Mouse (Mus musculus) liver (tissue): ENCODE measurements around the gene Slc6a3.

Experiments used
- DNase-seq: peaks from one replicate; pipeline ENCODE4 v3.0.0-alpha.2; 2020; ENCODE audit warnings: mixed read lengths

Gene Slc6a3

GRCm38 (mm10) chr13:73592546-73592945 lies 56.0 kb downstream of the Slc6a3 start:
- DNase-seq, result no peak

DNA sequence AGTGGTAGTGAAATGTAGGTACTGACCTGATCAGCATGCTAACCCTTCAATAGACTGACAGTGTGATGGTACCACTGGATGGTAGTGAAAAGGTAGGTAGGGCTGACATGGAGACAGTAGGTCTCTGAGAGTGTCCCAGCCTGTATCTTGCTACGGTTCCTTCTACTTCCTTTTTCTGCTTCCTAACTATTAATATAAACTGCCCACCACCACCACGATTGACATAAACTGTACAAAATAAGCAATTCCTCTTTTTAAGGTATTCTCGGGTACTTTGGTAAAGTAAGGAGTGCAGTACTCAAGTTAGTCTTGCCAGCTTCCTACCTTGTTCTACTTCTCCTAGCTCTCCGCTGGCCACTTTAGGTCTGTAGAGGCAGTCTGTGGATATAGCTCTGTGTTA lies 59.7 kb downstream of the Slc6a3 start:
- DNase-seq, result no peak

- no peak for DNase-seq
These were observed 63.7 kb downstream of the Slc6a3 start for GRCm38 (mm10) chr13:73600217-73600616.

GRCm38 (mm10) chr13:73603046-73603445 lies 66.5 kb downstream of the Slc6a3 start:
- DNase-seq, result no peak

DNA sequence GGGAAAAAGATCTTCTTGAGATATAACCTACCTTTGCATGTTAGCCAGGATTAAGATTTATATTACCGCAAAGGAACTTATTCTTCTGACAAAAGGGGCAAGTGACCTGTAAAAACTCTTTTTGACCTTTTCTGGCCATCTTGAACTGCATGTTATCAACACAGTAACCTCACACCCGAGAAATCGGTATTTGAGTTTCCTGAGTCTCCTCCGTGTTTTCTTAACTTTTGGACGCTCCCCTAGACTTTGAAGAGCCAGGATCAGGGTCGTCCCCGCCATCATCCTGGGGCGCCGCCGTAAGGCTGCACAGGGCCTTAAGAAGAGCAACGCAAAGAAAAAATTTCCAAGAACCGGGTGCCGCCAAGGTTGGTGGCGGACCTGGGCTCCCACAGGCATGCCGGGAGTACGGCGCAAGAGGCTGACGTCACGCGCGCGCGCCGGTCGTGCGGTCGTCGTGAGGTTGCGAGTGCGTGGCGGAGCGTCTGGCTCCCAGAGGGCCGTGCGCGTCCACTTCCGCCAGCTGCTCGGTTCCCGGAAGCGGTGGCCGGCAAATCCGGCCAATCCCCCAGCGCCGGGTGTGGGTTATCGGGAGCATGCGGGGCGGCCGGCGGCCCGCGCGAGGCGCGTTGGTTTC lies 67.1 kb downstream of the Slc6a3 start, which contains the start of gene Clptm1l:
TSS of gene Clptm1l (plus strand) at position 485 of the 634 bp plus-strand sequence.
- DNase-seq, result peak; percentile 95

- no peak for DNase-seq
These were observed 67.8 kb downstream of the Slc6a3 start for GRCm38 (mm10) chr13:73604156-73604957.

DNA sequence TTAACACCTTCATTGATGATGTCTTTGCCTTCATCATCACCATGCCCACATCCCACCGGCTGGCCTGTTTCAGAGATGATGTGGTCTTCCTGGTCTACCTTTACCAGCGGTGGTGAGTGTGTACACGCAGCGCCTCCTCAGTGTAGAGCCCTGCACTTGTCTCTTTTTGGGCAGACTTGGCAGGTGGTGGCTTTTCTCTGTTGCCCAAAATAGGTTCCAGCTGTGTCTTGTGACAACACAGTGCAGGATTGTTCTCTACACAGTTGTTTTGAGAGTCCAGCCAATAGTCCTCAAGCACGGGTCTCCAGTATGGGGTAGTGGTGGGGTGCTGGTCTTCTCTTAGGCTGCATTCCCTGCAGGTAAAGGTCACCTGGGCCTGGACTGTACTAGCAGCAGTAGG lies 81.9 kb downstream of the Slc6a3 start:
- no peak for DNase-seq

DNA sequence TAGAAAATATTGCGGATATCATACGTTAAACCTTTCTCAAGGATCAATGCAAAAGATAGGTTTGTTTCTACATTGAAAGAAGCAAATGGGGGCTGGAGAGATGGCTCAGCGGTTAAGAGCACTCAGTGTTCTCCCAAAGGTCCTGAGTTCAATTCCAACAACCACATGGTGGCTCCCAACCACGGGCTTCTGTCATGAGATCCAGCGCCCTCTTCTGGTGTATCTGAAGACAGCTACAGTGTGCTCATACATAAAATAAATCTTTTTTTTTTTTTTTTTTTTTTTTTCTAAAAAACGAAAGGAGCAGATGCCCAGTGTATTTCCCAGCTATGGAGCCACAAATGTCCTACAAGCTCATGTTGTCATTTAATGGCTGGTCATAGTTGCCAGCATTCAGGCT lies 84.1 kb downstream of the Slc6a3 start:
- DNase-seq, result peak; percentile 13

- DNase-seq, result no peak
These were observed 89.8 kb downstream of the Slc6a3 start for GRCm38 (mm10) chr13:73626410-73626744.

DNA sequence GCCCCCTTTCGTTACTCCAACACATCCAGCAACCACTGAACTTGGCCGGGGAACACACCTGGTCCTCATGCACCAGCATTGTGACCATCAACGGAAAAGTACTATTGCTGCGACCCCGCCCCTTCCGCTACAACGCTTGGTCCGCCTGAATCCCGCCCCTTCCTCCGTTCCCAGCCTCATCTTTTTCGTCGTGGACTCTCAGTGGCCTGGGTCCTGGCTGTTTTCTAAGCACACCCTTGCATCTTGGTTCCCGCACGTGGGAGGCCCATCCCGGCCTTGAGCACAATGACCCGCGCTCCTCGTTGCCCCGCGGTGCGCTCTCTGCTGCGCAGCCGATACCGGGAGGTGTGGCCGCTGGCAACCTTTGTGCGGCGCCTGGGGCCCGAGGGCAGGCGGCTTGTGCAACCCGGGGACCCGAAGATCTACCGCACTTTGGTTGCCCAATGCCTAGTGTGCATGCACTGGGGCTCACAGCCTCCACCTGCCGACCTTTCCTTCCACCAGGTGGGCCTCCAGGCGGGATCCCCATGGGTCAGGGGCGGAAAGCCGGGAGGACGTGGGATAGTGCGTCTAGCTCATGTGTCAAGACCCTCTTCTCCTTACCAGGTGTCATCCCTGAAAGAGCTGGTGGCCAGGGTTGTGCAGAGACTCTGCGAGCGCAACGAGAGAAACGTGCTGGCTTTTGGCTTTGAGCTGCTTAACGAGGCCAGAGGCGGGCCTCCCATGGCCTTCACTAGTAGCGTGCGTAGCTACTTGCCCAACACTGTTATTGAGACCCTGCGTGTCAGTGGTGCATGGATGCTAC lies 90.4 kb downstream of the Slc6a3 start, which contains the start of gene Tert:
TSS of gene Tert (plus strand) at position 167 of the 805 bp plus-strand sequence.
- peak; percentile 59 for DNase-seq
